Mouse (Mus musculus): ENCODE results near the gene Fscn3.

The Fscn3 gene

DNA sequence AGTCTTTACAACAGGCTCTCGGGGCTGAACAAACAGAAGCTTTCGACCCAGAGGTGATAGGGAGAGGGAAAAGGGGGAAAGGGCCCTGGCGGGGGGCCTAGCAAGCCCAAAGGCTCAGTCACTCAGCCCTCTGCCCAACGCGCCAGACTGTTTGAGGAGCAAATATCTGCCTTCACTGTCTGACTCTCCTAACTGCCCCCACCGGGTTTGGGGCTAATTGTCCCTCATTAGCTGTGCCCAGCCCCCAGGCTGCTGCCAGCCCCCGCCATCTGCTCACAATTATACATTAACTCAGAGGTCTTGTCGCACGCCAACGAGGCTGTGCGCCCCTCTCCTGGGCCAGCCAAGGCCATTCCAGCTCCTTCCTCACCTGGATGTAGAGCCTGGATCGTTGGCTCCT is 23.4 kb downstream of the Fscn3 start:
- H3K36me3 ChIP-seq (ENCODE audit: control insufficient read depth, insufficient read depth, low read length, poor library complexity, severe bottlenecking) = no peaks in the 10 kb centered on the region
- H3K27me3 ChIP-seq (ENCODE audit: control insufficient read depth, insufficient read depth, low read length, poor library complexity, severe bottlenecking) = no peaks in the 10 kb centered on the region
- DNase-seq (ENCODE audit: low read depth, low spot score) = no peak

GRCm38 (mm10) chr6:28459221-28459668 is 31.7 kb downstream of the Fscn3 start:
- H3K27me3 ChIP-seq (ENCODE audit: control insufficient read depth, insufficient read depth, low read length, poor library complexity, severe bottlenecking) = no peaks in the 10 kb centered on the region
- no peaks in the 10 kb centered on the region for H3K36me3 ChIP-seq (ENCODE audit: control insufficient read depth, insufficient read depth, low read length, poor library complexity, severe bottlenecking)
- no peak for DNase-seq (ENCODE audit: low read depth, low spot score)

DNA sequence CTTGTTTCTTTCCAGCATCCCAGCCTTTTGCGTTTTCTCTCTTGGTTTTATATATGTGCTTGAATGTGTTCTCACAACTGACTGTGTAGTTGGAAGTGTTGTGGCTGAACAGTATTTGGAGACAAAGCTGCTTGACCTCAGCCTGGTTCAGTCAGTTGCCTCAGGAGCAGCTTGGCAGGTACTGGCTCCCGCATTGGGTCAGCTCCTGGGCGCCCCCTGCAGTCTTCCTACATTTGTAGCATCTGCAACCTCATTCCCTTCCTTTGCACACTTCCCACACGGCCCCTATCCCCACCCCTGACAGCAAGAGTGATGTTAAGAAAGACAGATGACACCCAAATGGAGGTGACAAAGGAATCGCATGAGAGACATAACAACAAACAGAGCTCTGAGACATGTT is 32.9 kb downstream of the Fscn3 start:
- Histone ChIP-seq H3K27me3 (ENCODE audit: control insufficient read depth, insufficient read depth, low read length, poor library complexity, severe bottlenecking) (no peaks in the 10 kb centered on the region), H3K36me3 (ENCODE audit: control insufficient read depth, insufficient read depth, low read length, poor library complexity, severe bottlenecking) (no peaks in the 10 kb centered on the region)
- DNase-seq (ENCODE audit: low read depth, low spot score) = peak; percentile 39

DNA sequence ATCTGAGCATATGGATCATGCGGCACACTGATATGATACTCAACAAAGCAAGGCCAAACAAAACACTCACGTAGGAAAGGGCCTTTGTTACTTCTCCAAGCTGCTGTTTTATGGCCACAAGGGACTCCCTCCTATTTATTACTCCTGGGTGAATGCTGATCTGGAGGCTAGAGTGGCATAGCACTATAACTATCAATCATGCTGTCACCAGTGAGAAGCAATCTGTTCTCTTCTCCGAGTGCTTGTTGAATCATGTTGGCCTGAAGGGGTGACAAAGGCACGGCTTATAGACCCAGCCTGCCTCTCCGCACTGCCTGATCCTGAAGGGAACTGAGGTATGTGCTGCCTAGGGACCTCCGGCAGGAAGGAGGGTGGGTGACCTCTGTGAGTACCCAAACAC is 37.0 kb downstream of the Fscn3 start:
- no peaks in the 10 kb centered on the region for H3K27me3 ChIP-seq (ENCODE audit: control insufficient read depth, insufficient read depth, low read length, poor library complexity, severe bottlenecking)
- no peak for DNase-seq (ENCODE audit: low read depth, low spot score)
- no peaks in the 10 kb centered on the region for H3K36me3 ChIP-seq (ENCODE audit: control insufficient read depth, insufficient read depth, low read length, poor library complexity, severe bottlenecking)

- DNase-seq (ENCODE audit: low read depth, low spot score) = no peak
- Histone ChIP-seq H3K27me3 (ENCODE audit: control insufficient read depth, insufficient read depth, low read length, poor library complexity, severe bottlenecking) (no peaks in the 10 kb centered on the region), H3K36me3 (ENCODE audit: control insufficient read depth, insufficient read depth, low read length, poor library complexity, severe bottlenecking) (no peaks in the 10 kb centered on the region)
Measured at GRCm38 (mm10) chr6:28470017-28470602, 42.5 kb downstream of the Fscn3 start.

- DNase-seq (ENCODE audit: low read depth, low spot score) = no peak
- H3K27me3 ChIP-seq (ENCODE audit: control insufficient read depth, insufficient read depth, low read length, poor library complexity, severe bottlenecking) = no peaks in the 10 kb centered on the region
- no peaks in the 10 kb centered on the region for H3K36me3 ChIP-seq (ENCODE audit: control insufficient read depth, insufficient read depth, low read length, poor library complexity, severe bottlenecking)
Measured at GRCm38 (mm10) chr6:28470621-28471020, 43.0 kb downstream of the Fscn3 start.

- no peak for DNase-seq (ENCODE audit: low read depth, low spot score)
- H3K27me3 ChIP-seq (ENCODE audit: control insufficient read depth, insufficient read depth, low read length, poor library complexity, severe bottlenecking) = no peaks in the 10 kb centered on the region
- H3K36me3 ChIP-seq (ENCODE audit: control insufficient read depth, insufficient read depth, low read length, poor library complexity, severe bottlenecking) = no peaks in the 10 kb centered on the region
Measured at GRCm38 (mm10) chr6:28471284-28472035, 43.9 kb downstream of the Fscn3 start.

GRCm38 (mm10) chr6:28474211-28474610 is 46.6 kb downstream of the Fscn3 start:
- H3K36me3 ChIP-seq (ENCODE audit: control insufficient read depth, insufficient read depth, low read length, poor library complexity, severe bottlenecking) = no peaks in the 10 kb centered on the region
- no peaks in the 10 kb centered on the region for H3K27me3 ChIP-seq (ENCODE audit: control insufficient read depth, insufficient read depth, low read length, poor library complexity, severe bottlenecking)
- DNase-seq (ENCODE audit: low read depth, low spot score) = no peak

DNA sequence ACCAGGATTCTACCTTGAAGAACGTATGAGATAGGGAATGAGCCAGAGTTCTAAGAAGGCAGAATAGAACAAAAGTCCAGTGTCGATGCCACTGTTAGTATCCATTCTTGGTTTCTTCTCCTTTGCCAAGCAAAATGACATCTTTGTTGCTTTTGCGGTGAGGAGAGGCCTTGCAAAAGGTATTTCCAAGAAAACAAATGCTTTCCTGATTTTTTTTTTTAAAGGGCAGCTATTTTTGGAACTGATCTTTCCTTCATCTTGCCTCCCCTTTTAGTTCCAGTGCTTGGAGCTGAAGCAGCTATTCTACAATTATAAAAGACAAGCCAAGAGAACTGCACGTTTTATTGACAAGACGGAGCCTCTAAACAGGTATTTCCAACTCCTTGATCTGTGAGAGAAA is 47.2 kb downstream of the Fscn3 start, which contains the start of gene Snd1:
Gene Snd1 (plus strand): TSS at position 301 of the 400 bp plus-strand sequence.
- no peak for DNase-seq (ENCODE audit: low read depth, low spot score)
- H3K36me3 ChIP-seq (ENCODE audit: control insufficient read depth, insufficient read depth, low read length, poor library complexity, severe bottlenecking) = no peaks in the 10 kb centered on the region
- H3K27me3 ChIP-seq (ENCODE audit: control insufficient read depth, insufficient read depth, low read length, poor library complexity, severe bottlenecking) = no peaks in the 10 kb centered on the region

DNA sequence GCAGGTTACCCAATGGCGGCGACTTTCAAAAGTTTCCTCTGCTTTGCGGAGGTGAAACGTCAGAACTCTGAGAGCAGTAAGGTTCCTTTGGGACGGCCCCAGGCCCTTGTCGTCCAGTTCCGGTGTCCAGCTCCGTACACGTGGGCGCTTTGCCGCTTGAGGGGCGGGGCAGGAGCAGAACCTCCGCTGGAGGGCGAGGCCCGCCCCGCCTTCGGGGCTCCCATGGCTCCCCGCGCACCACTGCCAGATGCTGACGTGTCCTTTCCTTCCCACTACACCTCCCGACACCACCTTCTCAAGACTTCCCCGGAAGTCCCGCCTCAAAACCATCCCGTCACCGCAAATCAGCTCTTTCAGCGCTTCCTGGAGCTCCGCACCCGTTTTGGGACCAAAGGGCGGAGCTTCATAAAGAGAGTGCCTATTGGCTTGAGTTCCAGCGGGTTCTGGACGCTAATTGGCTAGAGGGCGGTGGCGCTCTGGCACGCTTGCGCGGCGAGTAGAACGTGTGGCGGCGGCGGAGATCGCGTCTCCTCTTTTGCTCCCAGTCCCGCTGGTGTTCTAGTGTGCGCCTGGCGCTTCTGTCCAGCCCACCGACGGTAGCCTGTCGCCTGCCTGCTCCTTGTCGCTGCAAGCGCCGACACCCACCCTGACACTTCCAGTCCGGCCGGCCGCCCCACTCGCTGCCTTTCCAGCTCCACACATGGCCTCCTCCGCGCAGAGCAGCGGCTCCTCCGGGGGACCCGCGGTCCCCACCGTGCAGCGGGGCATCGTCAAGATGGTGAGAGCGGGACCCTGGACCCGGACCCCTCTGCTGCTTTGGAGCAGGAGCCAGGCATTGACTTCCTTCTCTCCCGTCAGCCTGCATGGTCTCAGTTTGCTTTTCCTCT is 52.5 kb downstream of the Fscn3 start:
- DNase-seq (ENCODE audit: low read depth, low spot score) = peak; percentile 99
- H3K36me3 ChIP-seq (ENCODE audit: control insufficient read depth, insufficient read depth, low read length, poor library complexity, severe bottlenecking) = 0 out of 2 replicates have a peak, but pooled peaks cover 2% of the 10 kb centered on the region
- no peaks in the 10 kb centered on the region for H3K27me3 ChIP-seq (ENCODE audit: control insufficient read depth, insufficient read depth, low read length, poor library complexity, severe bottlenecking)

DNA sequence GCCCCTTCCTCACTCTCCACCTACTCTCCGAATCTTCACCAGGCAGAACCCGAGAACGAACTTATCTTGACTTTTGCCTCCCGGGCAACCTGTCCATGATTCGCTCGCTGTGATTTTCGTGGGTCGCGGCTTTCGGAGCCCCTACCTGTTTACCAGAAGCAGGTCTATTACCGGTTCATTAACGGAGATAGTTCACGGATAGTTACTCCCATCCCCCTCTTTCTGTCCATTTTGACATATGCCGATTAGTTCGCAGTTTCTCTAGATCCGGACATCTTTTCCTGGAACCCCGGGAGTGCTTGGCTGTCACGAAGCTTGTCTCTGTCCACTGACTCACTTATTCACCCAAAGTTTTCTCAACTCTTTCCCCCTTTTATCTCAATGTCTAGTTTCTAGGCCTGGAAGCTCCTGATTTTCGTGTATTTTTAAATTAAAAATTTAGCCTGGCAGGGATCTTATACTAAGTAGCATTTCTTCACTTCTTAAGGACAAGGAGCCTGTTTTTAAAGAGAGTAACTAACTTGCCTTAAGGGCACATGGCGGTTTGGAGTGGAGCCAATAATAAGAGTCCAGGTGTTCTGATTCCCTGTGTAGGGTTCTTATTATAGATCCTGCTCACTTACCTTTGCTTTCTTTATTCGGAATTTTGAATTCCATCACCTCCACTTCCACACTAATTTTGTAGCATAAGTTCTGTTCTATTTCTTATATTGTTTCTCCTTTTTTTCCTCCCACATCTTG is 53.3 kb downstream of the Fscn3 start:
- Histone ChIP-seq H3K27me3 (ENCODE audit: control insufficient read depth, insufficient read depth, low read length, poor library complexity, severe bottlenecking) (no peaks in the 10 kb centered on the region), H3K36me3 (ENCODE audit: control insufficient read depth, insufficient read depth, low read length, poor library complexity, severe bottlenecking) (0 out of 2 replicates have a peak, but pooled peaks cover 2% of the 10 kb centered on the region)
- no peak for DNase-seq (ENCODE audit: low read depth, low spot score)

DNA sequence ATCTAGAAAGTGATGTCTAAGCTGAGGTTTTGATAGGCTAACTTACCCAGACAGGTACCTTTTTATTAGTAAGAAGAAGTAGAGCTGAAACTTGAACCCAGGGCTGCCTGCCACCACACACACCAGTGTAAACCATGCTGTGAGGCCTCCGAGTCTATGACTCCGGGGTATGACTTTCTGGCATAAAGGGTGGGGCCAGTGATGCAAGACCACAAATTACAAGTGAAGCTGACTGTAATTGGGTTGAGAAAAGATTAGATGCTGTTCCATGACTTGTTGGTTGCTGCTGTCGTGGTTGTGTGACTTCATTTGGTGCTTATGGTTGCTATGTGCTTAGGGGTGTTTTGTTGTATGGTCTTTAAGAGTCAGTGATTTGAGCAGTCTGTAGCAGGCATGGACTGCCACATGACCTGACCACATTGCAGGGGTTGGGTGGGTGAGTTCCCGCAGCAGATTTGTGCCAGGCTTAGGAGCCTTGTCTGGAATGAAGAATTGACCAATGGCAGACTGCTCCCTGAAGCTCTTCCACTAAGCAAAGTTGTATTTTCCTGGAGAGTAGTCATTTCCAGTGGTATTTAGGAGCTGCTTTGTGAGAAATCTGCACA is 55.2 kb downstream of the Fscn3 start:
- DNase-seq (ENCODE audit: low read depth, low spot score) = no peak
- Histone ChIP-seq H3K27me3 (ENCODE audit: control insufficient read depth, insufficient read depth, low read length, poor library complexity, severe bottlenecking) (no peaks in the 10 kb centered on the region), H3K36me3 (ENCODE audit: control insufficient read depth, insufficient read depth, low read length, poor library complexity, severe bottlenecking) (0 out of 2 replicates have a peak, but pooled peaks cover 2% of the 10 kb centered on the region)

GRCm38 (mm10) chr6:28486008-28486407 is 58.4 kb downstream of the Fscn3 start:
- H3K36me3 ChIP-seq (ENCODE audit: control insufficient read depth, insufficient read depth, low read length, poor library complexity, severe bottlenecking) = 0 out of 2 replicates have a peak, but pooled peaks cover 2% of the 10 kb centered on the region
- H3K27me3 ChIP-seq (ENCODE audit: control insufficient read depth, insufficient read depth, low read length, poor library complexity, severe bottlenecking) = no peaks in the 10 kb centered on the region
- DNase-seq (ENCODE audit: low read depth, low spot score) = no peak

GRCm38 (mm10) chr6:28486471-28486870 is 58.9 kb downstream of the Fscn3 start:
- Histone ChIP-seq H3K27me3 (ENCODE audit: control insufficient read depth, insufficient read depth, low read length, poor library complexity, severe bottlenecking) (no peaks in the 10 kb centered on the region), H3K36me3 (ENCODE audit: control insufficient read depth, insufficient read depth, low read length, poor library complexity, severe bottlenecking) (0 out of 2 replicates have a peak, but pooled peaks cover 2% of the 10 kb centered on the region)
- no peak for DNase-seq (ENCODE audit: low read depth, low spot score)
